Mouse (Mus musculus): ENCODE data around the gene Mat2a. TPM values are rescaled to one million over a fixed set of nuclear protein-coding genes. Genes with fewer than 3 reads are reported as not detected.
A peak's percentile ranks its signal among the peaks of the same experiment; 100 is the strongest.

Gene Mat2a
- polyA plus RNA-seq, 1 experiment from 2014 or later: 131 TPM

DNA sequence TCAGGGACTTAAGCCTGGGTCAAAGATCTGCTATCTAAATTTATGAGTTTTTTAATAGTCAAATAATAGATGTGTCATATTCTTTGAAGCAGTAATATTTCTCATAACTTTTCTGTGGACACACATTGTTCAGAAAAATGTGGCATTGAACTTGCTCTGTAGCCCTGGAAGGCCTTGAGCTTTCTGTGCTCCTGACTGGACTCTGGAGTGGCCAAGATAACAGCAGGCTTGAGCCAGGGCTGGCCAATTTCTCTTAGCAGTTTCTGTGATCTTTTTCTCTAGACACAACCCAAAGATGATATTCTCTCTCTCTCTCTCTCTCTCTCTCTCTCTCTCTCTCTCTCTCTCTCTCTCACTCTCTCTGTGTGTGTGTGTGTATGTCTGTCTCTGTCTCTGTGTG lies 5.7 kb upstream of the Mat2a start:
- H3K27me3 ChIP-seq (ENCODE audit: control insufficient read depth, insufficient read depth, low read depth, low read length): no peaks in the 10 kb centered on the region
- no peak overlapping the region for H3K4me3 ChIP-seq (ENCODE audit: low read depth, low read length)
- no peak overlapping the region for H3K9ac ChIP-seq (ENCODE audit: low read depth, low read length)
- H3K27ac ChIP-seq (ENCODE audit: low read length): no peak overlapping the region
- H3K9me3 ChIP-seq (replicated peaks; ENCODE audit: control insufficient read depth, low read length): no peaks in the 10 kb centered on the region
- no peak for ATAC-seq (ENCODE audit: low read depth)
- H3K4me1 ChIP-seq (ENCODE audit: control insufficient read depth, low read depth, low read length): peaks cover 9% of the 10 kb centered on the region
- no peaks in the 10 kb centered on the region for H3K36me3 ChIP-seq (ENCODE audit: control insufficient read depth, insufficient read depth)
- no peak overlapping the region for H3K4me2 ChIP-seq (ENCODE audit: low read depth, low read length)

GRCm38 (mm10) chr6:72442921-72443604 lies 3.7 kb upstream of the Mat2a start:
- no peaks in the 10 kb centered on the region for H3K9me3 ChIP-seq (replicated peaks; ENCODE audit: control insufficient read depth, low read length)
- H3K4me3 ChIP-seq (ENCODE audit: low read depth, low read length): no peak overlapping the region
- no peak for ATAC-seq (ENCODE audit: low read depth)
- WGBS (ENCODE audit: insufficient replicate concordance): 63% methylated on average over 1 of the region's 1 CpGs
- H3K27ac ChIP-seq (ENCODE audit: low read length): no peak overlapping the region
- H3K4me2 ChIP-seq (ENCODE audit: low read depth, low read length): no peak overlapping the region
- peaks cover 10% of the 10 kb centered on the region for H3K4me1 ChIP-seq (ENCODE audit: control insufficient read depth, low read depth, low read length)
- H3K36me3 ChIP-seq (ENCODE audit: control insufficient read depth, insufficient read depth): no peaks in the 10 kb centered on the region
- H3K27me3 ChIP-seq (ENCODE audit: control insufficient read depth, insufficient read depth, low read depth, low read length): no peaks in the 10 kb centered on the region
- no peak overlapping the region for H3K9ac ChIP-seq (ENCODE audit: low read depth, low read length)

- WGBS (ENCODE audit: insufficient replicate concordance): 7% methylated on average over 17 of the region's 17 CpGs
Measured at GRCm38 (mm10) chr6:72440186-72440990, 1.0 kb upstream of the Mat2a start.

GRCm38 (mm10) chr6:72438862-72439354 lies 450 bp downstream of the Mat2a start:
- H3K27me3 ChIP-seq (ENCODE audit: control insufficient read depth, insufficient read depth, low read depth, low read length): no peaks in the 10 kb centered on the region
- peak overlapping the region; percentile 88 for H3K4me2 ChIP-seq (ENCODE audit: low read depth, low read length)
- H3K9ac ChIP-seq (ENCODE audit: low read depth, low read length): peak overlapping the region; percentile 93
- peak; percentile 65 for ATAC-seq (ENCODE audit: low read depth)
- peak overlapping the region; percentile 96 for H3K27ac ChIP-seq (ENCODE audit: low read length)
- under 1% methylated on average over 57 of the region's 57 CpGs for WGBS (ENCODE audit: insufficient replicate concordance)
- H3K4me1 ChIP-seq (ENCODE audit: control insufficient read depth, low read depth, low read length): peaks cover 21% of the 10 kb centered on the region
- peak overlapping the region; percentile 87 for H3K4me3 ChIP-seq (ENCODE audit: low read depth, low read length)
- peaks cover 35% of the 10 kb centered on the region for H3K36me3 ChIP-seq (ENCODE audit: control insufficient read depth, insufficient read depth)
- H3K9me3 ChIP-seq (replicated peaks; ENCODE audit: control insufficient read depth, low read length): no peaks in the 10 kb centered on the region

More at GRCm38 (mm10) chr6:72440186-72440990, 1.0 kb upstream of the Mat2a start:
- H3K4me3 ChIP-seq (ENCODE audit: low read depth, low read length): peak overlapping the region; percentile 87
- H3K4me1 ChIP-seq (ENCODE audit: control insufficient read depth, low read depth, low read length): peaks cover 20% of the 10 kb centered on the region
- no peak for ATAC-seq (ENCODE audit: low read depth)
- H3K27ac ChIP-seq (ENCODE audit: low read length): peak overlapping the region; percentile 96
- no peaks in the 10 kb centered on the region for H3K9me3 ChIP-seq (replicated peaks; ENCODE audit: control insufficient read depth, low read length)
- peaks cover 22% of the 10 kb centered on the region for H3K36me3 ChIP-seq (ENCODE audit: control insufficient read depth, insufficient read depth)
- peak overlapping the region; percentile 93 for H3K9ac ChIP-seq (ENCODE audit: low read depth, low read length)
- H3K27me3 ChIP-seq (ENCODE audit: control insufficient read depth, insufficient read depth, low read depth, low read length): no peaks in the 10 kb centered on the region
- peak overlapping the region; percentile 88 for H3K4me2 ChIP-seq (ENCODE audit: low read depth, low read length)

DNA sequence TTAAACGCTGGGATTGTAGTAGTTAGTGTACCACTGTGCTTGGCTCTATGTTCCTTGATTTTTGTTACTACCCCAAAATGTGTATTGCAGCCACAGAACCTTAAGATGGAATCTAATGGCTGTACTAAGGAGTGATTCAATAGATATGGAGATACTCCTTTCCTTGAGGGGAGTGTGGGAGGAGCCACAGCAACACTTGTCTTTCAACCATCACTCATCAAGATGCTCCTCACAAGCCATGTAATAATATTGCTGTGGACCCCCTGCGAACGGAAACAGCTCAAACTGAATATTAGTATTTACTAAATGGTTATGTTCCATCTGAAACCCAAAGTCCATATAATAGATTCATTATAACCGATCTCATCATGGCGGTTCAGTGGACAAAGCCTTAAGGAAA lies 1.1 kb downstream of the Mat2a start:
- Histone ChIP-seq H3K4me3 (ENCODE audit: low read depth, low read length) (peak overlapping the region; percentile 87), H3K4me1 (ENCODE audit: control insufficient read depth, low read depth, low read length) (peaks cover 21% of the 10 kb centered on the region), H3K27ac (ENCODE audit: low read length) (no peak overlapping the region), H3K27me3 (ENCODE audit: control insufficient read depth, insufficient read depth, low read depth, low read length) (no peaks in the 10 kb centered on the region), H3K4me2 (ENCODE audit: low read depth, low read length) (peak overlapping the region; percentile 88), H3K9me3 (replicated peaks; ENCODE audit: control insufficient read depth, low read length) (no peaks in the 10 kb centered on the region), H3K36me3 (ENCODE audit: control insufficient read depth, insufficient read depth) (peaks cover 41% of the 10 kb centered on the region), H3K9ac (ENCODE audit: low read depth, low read length) (peak overlapping the region; percentile 93)
- ATAC-seq (ENCODE audit: low read depth): no peak
- WGBS (ENCODE audit: insufficient replicate concordance): 1% methylated on average over 5 of the region's 5 CpGs

DNA sequence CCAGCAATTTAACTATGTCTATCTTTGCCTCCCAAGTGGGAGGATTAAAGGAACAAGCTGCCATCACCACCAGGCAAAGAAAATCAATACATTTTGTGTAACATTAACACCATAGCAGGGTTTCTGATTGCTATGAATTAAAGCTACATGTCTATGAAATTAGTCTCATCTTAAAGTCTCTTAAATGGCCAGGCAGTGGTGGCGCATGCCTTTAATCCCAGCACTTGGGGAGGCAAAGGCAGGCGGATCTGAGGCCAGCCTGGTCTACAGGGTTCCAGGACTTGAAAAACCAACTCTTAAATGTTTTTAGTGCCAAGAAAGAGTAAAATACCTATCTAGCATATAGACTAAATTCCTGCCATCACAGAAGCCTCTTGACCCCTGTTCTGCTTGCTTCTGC lies 7.2 kb downstream of the Mat2a start:
- Histone ChIP-seq H3K27me3 (ENCODE audit: control insufficient read depth, insufficient read depth, low read depth, low read length) (no peaks in the 10 kb centered on the region), H3K9me3 (replicated peaks; ENCODE audit: control insufficient read depth, low read length) (no peaks in the 10 kb centered on the region), H3K4me3 (ENCODE audit: low read depth, low read length) (no peak overlapping the region), H3K27ac (ENCODE audit: low read length) (no peak overlapping the region), H3K4me1 (ENCODE audit: control insufficient read depth, low read depth, low read length) (peaks cover 3% of the 10 kb centered on the region), H3K36me3 (ENCODE audit: control insufficient read depth, insufficient read depth) (peaks cover 58% of the 10 kb centered on the region), H3K9ac (ENCODE audit: low read depth, low read length) (no peak overlapping the region), H3K4me2 (ENCODE audit: low read depth, low read length) (no peak overlapping the region)
- WGBS (ENCODE audit: insufficient replicate concordance): 83% methylated on average over 2 of the region's 2 CpGs
- no peak for ATAC-seq (ENCODE audit: low read depth)

- no peaks in the 10 kb centered on the region for H3K9me3 ChIP-seq (replicated peaks; ENCODE audit: control insufficient read depth, low read length)
- ATAC-seq (ENCODE audit: low read depth): peak; percentile 23; the same call in 1 of the 2 replicates
- no peak overlapping the region for H3K9ac ChIP-seq (ENCODE audit: low read depth, low read length)
- no peaks in the 10 kb centered on the region for H3K27me3 ChIP-seq (ENCODE audit: control insufficient read depth, insufficient read depth, low read depth, low read length)
- H3K36me3 ChIP-seq (ENCODE audit: control insufficient read depth, insufficient read depth): peaks cover 55% of the 10 kb centered on the region
- H3K27ac ChIP-seq (ENCODE audit: low read length): 0 out of 2 replicates have a peak overlapping the region, but pooled peaks have one; percentile 34
- H3K4me3 ChIP-seq (ENCODE audit: low read depth, low read length): no peak overlapping the region
- H3K4me1 ChIP-seq (ENCODE audit: control insufficient read depth, low read depth, low read length): peaks cover 2% of the 10 kb centered on the region; the same call in 1 of the 2 replicates
- H3K4me2 ChIP-seq (ENCODE audit: low read depth, low read length): no peak overlapping the region
- 23% methylated on average over 5 of the region's 5 CpGs for WGBS (ENCODE audit: insufficient replicate concordance)
Measured at GRCm38 (mm10) chr6:72430989-72431921, 8.1 kb downstream of the Mat2a start.

- H3K4me2 ChIP-seq (ENCODE audit: low read depth, low read length): no peak overlapping the region
- 82% methylated on average over 21 of the region's 21 CpGs for WGBS (ENCODE audit: insufficient replicate concordance)
- no peak overlapping the region for H3K4me3 ChIP-seq (ENCODE audit: low read depth, low read length)
- no peak for ATAC-seq (ENCODE audit: low read depth)
- H3K27ac ChIP-seq (ENCODE audit: low read length): no peak overlapping the region
- no peaks in the 10 kb centered on the region for H3K27me3 ChIP-seq (ENCODE audit: control insufficient read depth, insufficient read depth, low read depth, low read length)
- no peaks in the 10 kb centered on the region for H3K4me1 ChIP-seq (ENCODE audit: control insufficient read depth, low read depth, low read length)
- no peaks in the 10 kb centered on the region for H3K9me3 ChIP-seq (replicated peaks; ENCODE audit: control insufficient read depth, low read length)
- H3K9ac ChIP-seq (ENCODE audit: low read depth, low read length): no peak overlapping the region
- peaks cover 55% of the 10 kb centered on the region for H3K36me3 ChIP-seq (ENCODE audit: control insufficient read depth, insufficient read depth)
Measured at GRCm38 (mm10) chr6:72429061-72429842, 10.1 kb downstream of the Mat2a start.
